Mouse (Mus musculus): ENCODE data around the gene Pitpna.

- TF ChIP-seq ZNF384 (IDR thresholded peaks at IDR 0.05; ENCODE audit: low read depth, low read length) (no peak), ZC3H11A (IDR thresholded peaks at IDR 0.05; ENCODE audit: borderline replicate concordance, low read depth, low read length) (no peak), CHD2 (IDR thresholded peaks at IDR 0.05; ENCODE audit: low read depth, low read length) (no peak), MAFK (IDR thresholded peaks at IDR 0.05; ENCODE audit: insufficient read depth, low read depth, low read length) (no peak), HCFC1 (IDR thresholded peaks at IDR 0.05; ENCODE audit: borderline replicate concordance, insufficient read depth, low read length) (no peak)
Observed at GRCm38 (mm10) chr11:75615556-75615955, 27.7 kb downstream of the Pitpna start.
